12 mouse cellular contexts compared by ENCODE assay signal in the genomic region with DNA sequence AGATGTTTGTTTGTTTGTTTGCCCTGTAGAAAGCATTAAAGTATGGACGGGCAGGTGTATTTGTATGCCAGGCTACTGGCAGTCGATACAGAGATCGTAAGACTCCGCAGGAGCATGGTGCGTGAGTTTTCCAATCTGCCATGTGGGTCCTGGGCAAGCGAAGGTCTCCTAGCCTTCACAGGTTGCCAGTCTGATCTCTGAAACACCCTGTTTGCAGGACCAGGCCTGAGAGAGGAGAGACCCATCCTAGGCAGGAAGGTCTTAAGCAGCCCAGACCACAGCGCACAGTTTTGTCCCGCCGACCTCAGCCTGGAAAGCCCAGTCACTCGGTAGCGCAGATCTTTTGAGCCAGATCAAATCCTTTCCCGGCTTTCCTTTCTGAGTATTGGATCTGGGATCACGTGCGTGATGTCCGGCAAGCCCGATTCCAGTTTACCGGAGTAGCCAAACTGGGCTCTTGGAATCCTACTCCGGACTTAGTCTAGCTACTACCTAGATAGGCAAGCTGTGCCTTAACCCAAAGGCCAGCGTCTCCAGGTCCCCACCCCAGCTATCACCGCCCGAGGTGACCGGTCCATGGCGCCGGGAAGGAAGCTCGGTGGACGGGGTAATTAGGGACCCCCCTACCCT. TPM values are rescaled to one million over a fixed set of nuclear protein-coding genes. Genes with fewer than 3 reads are reported as not detected.
DNase-seq lines count a peak whose midpoint lies in the region; ATAC-seq and TF ChIP-seq lines count a peak whose summit lies in the region.
"Had no signal": no experiment of that assay in that cellular context is flagged by ENCODE, and none has a peak within 500 bp of the region (broad histone marks: within the 10 kb centered on the region; RNA-seq: fewer than 3 reads in every experiment).

No protein-coding gene starts in this region.

- no peak for TF ChIP-seq CTCF in stomach, postnatal 0 days (IDR thresholded peaks at IDR 0.05; ENCODE audit: low read depth)

- no peak for TF ChIP-seq POLR2A in limb, embryonic 14.5 days (IDR thresholded peaks at IDR 0.05; ENCODE audit: borderline replicate concordance, extremely low read depth, insufficient read depth, insufficient read length)

- H3K27me3 ChIP-seq in heart, embryonic 15.5 days: peaks cover 90% of the 10 kb centered on the region
- peaks cover 90% of the 10 kb centered on the region for H3K27me3 ChIP-seq in embryonic facial prominence, embryonic 14.5 days (replicated peaks; ENCODE audit: control insufficient read depth, insufficient read depth, low read length)
- peaks cover 64% of the 10 kb centered on the region for H3K27me3 ChIP-seq in limb, embryonic 14.5 days (ENCODE audit: control insufficient read depth, insufficient read depth, low read length)
- peaks cover 26% of the 10 kb centered on the region; the same call in 1 of the 2 replicates for H3K27me3 ChIP-seq in stomach, postnatal 0 days (ENCODE audit: control insufficient read depth, insufficient read depth, low read length)

- H3K9ac ChIP-seq in heart, embryonic 15.5 days: no peak overlapping the region
- peak overlapping the region; percentile 48 for H3K9ac ChIP-seq in embryonic facial prominence, embryonic 14.5 days (ENCODE audit: low read depth, low read length)
- H3K9ac ChIP-seq in limb, embryonic 14.5 days (ENCODE audit: low read depth, low read length, severe bottlenecking): peak overlapping the region; percentile 28
- no peak overlapping the region for H3K9ac ChIP-seq in stomach, postnatal 0 days (ENCODE audit: low read length)

- no peak for TF ChIP-seq EP300 in stomach, postnatal 0 days (optimal IDR thresholded peaks at IDR 0.05)

- DNase-seq in heart, adult 18-20 months: no peak
- DNase-seq in ES-CJ7 (ENCODE audit: low read depth, low spot score): peak; percentile 22
- DNase-seq in embryonic facial prominence, embryonic 14.5 days (ENCODE audit: low spot score): no peak
- no peak for DNase-seq in limb, embryonic 14.5 days (ENCODE audit: low spot score)
- DNase-seq in spleen, postnatal 36 days (ENCODE audit: low spot score in 2 of 2): no peak
- no peak for DNase-seq in stomach, postnatal 0 days (ENCODE audit: low spot score)
- no peak for DNase-seq in testis, postnatal 10 days (ENCODE audit: low spot score)
- DNase-seq: cerebellum, adult 8-10 months; kidney, postnatal 10 days; right cerebral cortex, postnatal 25 days had no signal

- peaks cover 27% of the 10 kb centered on the region for H3K4me1 ChIP-seq in heart, embryonic 15.5 days (replicated peaks)
- peaks cover 14% of the 10 kb centered on the region for H3K4me1 ChIP-seq in embryonic facial prominence, embryonic 14.5 days (ENCODE audit: control insufficient read depth, insufficient read depth, low read length)
- peaks cover 11% of the 10 kb centered on the region for H3K4me1 ChIP-seq in limb, embryonic 14.5 days (ENCODE audit: control insufficient read depth, insufficient read depth, low read length)
- 0 out of 2 replicates have a peak, but pooled peaks cover 5% of the 10 kb centered on the region for H3K4me1 ChIP-seq in stomach, postnatal 0 days (replicated peaks; ENCODE audit: control insufficient read depth, insufficient read depth)

- 11% methylated on average over 26 of the region's 26 CpGs for WGBS in heart, embryonic 15.5 days
- WGBS in embryonic facial prominence, embryonic 14.5 days: 10% methylated on average over 26 of the region's 26 CpGs
- WGBS in limb, embryonic 14.5 days: 8% methylated on average over 26 of the region's 26 CpGs
- 17% methylated on average over 26 of the region's 26 CpGs for WGBS in stomach, postnatal 0 days

- ATAC-seq in heart, embryonic 15.5 days (replicated peaks; ENCODE audit: insufficient number of reproducible peaks, insufficient read depth, low FRiP score, low read depth): no peak
- ATAC-seq in embryonic facial prominence, embryonic 14.5 days (ENCODE audit: low read depth): no peak
- ATAC-seq in limb, embryonic 14.5 days (ENCODE audit: low FRiP score, low read depth): no peak
- no peak for ATAC-seq in stomach, postnatal 0 days (ENCODE audit: low FRiP score, low TSS enrichment)

- peak overlapping the region; percentile 54 for H3K4me2 ChIP-seq in heart, embryonic 15.5 days
- peak overlapping the region; percentile 79 for H3K4me2 ChIP-seq in embryonic facial prominence, embryonic 14.5 days (ENCODE audit: low read depth, low read length)
- peak overlapping the region; percentile 44 for H3K4me2 ChIP-seq in limb, embryonic 14.5 days (replicated peaks; ENCODE audit: low read depth, low read length, severe bottlenecking)
- no peak overlapping the region for H3K4me2 ChIP-seq in stomach, postnatal 0 days (replicated peaks; ENCODE audit: low read depth)

- no peaks in the 10 kb centered on the region for H3K36me3 ChIP-seq in heart, embryonic 15.5 days
- no peaks in the 10 kb centered on the region for H3K36me3 ChIP-seq in embryonic facial prominence, embryonic 14.5 days (ENCODE audit: control insufficient read depth, insufficient read depth, low read length)
- H3K36me3 ChIP-seq in limb, embryonic 14.5 days (ENCODE audit: control insufficient read depth, insufficient read depth, low read length): no peaks in the 10 kb centered on the region
- no peaks in the 10 kb centered on the region for H3K36me3 ChIP-seq in stomach, postnatal 0 days (ENCODE audit: control insufficient read depth, insufficient read depth, low read length)

- peak overlapping the region; percentile 35 for H3K4me3 ChIP-seq in heart, embryonic 15.5 days
- H3K4me3 ChIP-seq in embryonic facial prominence, embryonic 14.5 days (ENCODE audit: low read depth, low read length): peak overlapping the region; percentile 18
- peak overlapping the region; percentile 22 for H3K4me3 ChIP-seq in limb, embryonic 14.5 days (replicated peaks; ENCODE audit: low read length)
- H3K4me3 ChIP-seq in stomach, postnatal 0 days (ENCODE audit: low read depth, low read length): no peak overlapping the region

- H3K27ac ChIP-seq in heart, embryonic 15.5 days: no peak overlapping the region
- H3K27ac ChIP-seq in embryonic facial prominence, embryonic 14.5 days (replicated peaks; ENCODE audit: low read depth, low read length): peak overlapping the region; percentile 54; the same call in 1 of the 2 replicates
- peak overlapping the region; percentile 67 for H3K27ac ChIP-seq in limb, embryonic 14.5 days (replicated peaks; ENCODE audit: low read depth, low read length)
- H3K27ac ChIP-seq in stomach, postnatal 0 days (replicated peaks): no peak overlapping the region

- H3K9me3 ChIP-seq in heart, embryonic 15.5 days (replicated peaks): no peaks in the 10 kb centered on the region
- no peaks in the 10 kb centered on the region for H3K9me3 ChIP-seq in embryonic facial prominence, embryonic 14.5 days (ENCODE audit: control insufficient read depth, low read length)
- H3K9me3 ChIP-seq in limb, embryonic 14.5 days (ENCODE audit: control insufficient read depth, low read length): no peaks in the 10 kb centered on the region
- H3K9me3 ChIP-seq in stomach, postnatal 0 days (ENCODE audit: control insufficient read depth, low read length): no peaks in the 10 kb centered on the region

RNA-seq across cellular contexts. Expression of gene Msx2, which starts 7.6 kb away (rescaled TPM):
- 2.4 TPM in 2 replicates for polyA plus RNA-seq in heart, embryonic 15.5 days (2015; fragmentation: Nextera tagmentation; extraction: Ambion mirVana)
- under 1 TPM; 0.36 to 0.69 TPM for total RNA-seq in heart, adult 18-20 months (2021)
- 11.5 and 11.6 TPM in 2 replicates for polyA plus RNA-seq in embryonic facial prominence, embryonic 14.5 days (2014; fragmentation: Nextera tagmentation; extraction: Ambion mirVana)
- 17.5 and 18.2 TPM in 2 replicates for polyA plus RNA-seq in limb, embryonic 14.5 days (2012; rRNA removed)
- polyA plus RNA-seq in limb, embryonic 14.5 days (2014; fragmentation: Nextera tagmentation; extraction: Ambion mirVana): 19.4 and 28.3 TPM in 2 replicates
- polyA plus RNA-seq in stomach, postnatal 0 days (2015; fragmentation: Nextera tagmentation; extraction: Ambion mirVana): 2.0 and 2.3 TPM in 2 replicates
- total RNA-seq: liver, adult 2 months had no signal
- polyA plus RNA-seq: liver, adult 2 months had no signal

Comparison
In these comparisons a context has a peak if more than half of its experiments do, and no peak if none do; other contexts are left out.
1. H3K27ac ChIP-seq: peak in embryonic facial prominence, embryonic 14.5 days (single experiment) and limb, embryonic 14.5 days (single experiment); none in heart, embryonic 15.5 days (single experiment) and stomach, postnatal 0 days (single experiment).
2. H3K9ac ChIP-seq: peak in embryonic facial prominence, embryonic 14.5 days (single experiment) and limb, embryonic 14.5 days (single experiment); none in heart, embryonic 15.5 days (single experiment) and stomach, postnatal 0 days (single experiment).